Mouse (Mus musculus) cerebellum, adult 2 months (tissue): ENCODE measurements at regions not wholly inside any gene's neighbourhood (a gene's known extent, or its start where the extent isn't known, plus 50 kb on each side); places are given as distances from the start of the nearest gene placed in this dataset.

Source experiments
- DNase-seq, 2 experiments: peaks; one replicate each; pipeline ENCODE4 v3.0.0; 2021
- H3K27ac ChIP-seq: fragments of 200-500 bp; 2 replicates; pipeline ENCODE4 v1.5.1; 2012; ENCODE audit warnings: low read length, control low read depth, inconsistent platforms; ENCODE audit not compliant: insufficient read depth
- H3K27me3 ChIP-seq: fragments of 200-500 bp; 2 replicates; pipeline ENCODE4 v1.6.1; 2012; ENCODE audit warnings: inconsistent platforms, mild to moderate bottlenecking, low read length, moderate library complexity; ENCODE audit not compliant: control insufficient read depth, insufficient read depth
- H3K4me1 ChIP-seq: fragments of 200-500 bp; 2 replicates; pipeline ENCODE4 v1.6.1; 2011; ENCODE audit warnings: low read length; ENCODE audit not compliant: control insufficient read depth, insufficient read depth
- H3K4me3 ChIP-seq: fragments of 200-500 bp; replicated peaks from 2 replicates; pipeline ENCODE3; 2011; ENCODE audit warnings: mild to moderate bottlenecking, low read depth, low read length, control low read depth; ENCODE audit not compliant: insufficient read depth
- CTCF ChIP-seq: fragments of 200-500 bp; IDR thresholded peaks from 2 replicates; pipeline ENCODE4 v1.5.1; 2011; ENCODE audit warnings: low read depth, mild to moderate bottlenecking, control low read depth, low read length, moderate library complexity, borderline replicate concordance; ENCODE audit not compliant: insufficient read depth
- POLR2A ChIP-seq: fragments of 200-500 bp; IDR thresholded peaks from 2 replicates; pipeline ENCODE4 v1.6.1; 2011; ENCODE audit warnings: low read length, control low read depth, borderline replicate concordance; ENCODE audit not compliant: insufficient read depth
- WGBS: fragments of 180-500 bp; shearing (Covaris S2); methylation state at CpG from one replicate; pipeline ENCODE4 v1.1.7; 2018; 5-methylcytosine and 5-hydroxymethylcytosine counted together

- no peak overlapping the region for H3K4me3 ChIP-seq
- DNase-seq, result no peak
- H3K27ac ChIP-seq, result no peak overlapping the region
- H3K27me3 ChIP-seq, result no peaks in the 10 kb centered on the region
- 31% methylated on average over 4 of the region's 4 CpGs for WGBS
- TF ChIP-seq CTCF (no peak), POLR2A (no peak)
- no peaks in the 10 kb centered on the region; the same call in 1 of the 2 replicates for H3K4me1 ChIP-seq
These were observed 687.3 kb upstream of the Nrsn1 start for GRCm38 (mm10) chr13:25957451-25958152.

GRCm38 (mm10) chr13:25937631-25938030 lies 667.3 kb upstream of the Nrsn1 start:
- no peak for TF ChIP-seq POLR2A
- TF ChIP-seq CTCF, result no peak
- Histone ChIP-seq H3K4me1 (no peaks in the 10 kb centered on the region), H3K27ac (no peak overlapping the region), H3K4me3 (no peak overlapping the region), H3K27me3 (no peaks in the 10 kb centered on the region)
- no peak for DNase-seq
- WGBS, result 60% methylated on average over 1 of the region's 1 CpGs

GRCm38 (mm10) chr13:25933783-25934182 lies 663.5 kb upstream of the Nrsn1 start:
- TF ChIP-seq POLR2A (no peak), CTCF (no peak)
- no peak overlapping the region for H3K4me3 ChIP-seq
- no peak overlapping the region for H3K27ac ChIP-seq
- no peaks in the 10 kb centered on the region for H3K4me1 ChIP-seq
- no peaks in the 10 kb centered on the region for H3K27me3 ChIP-seq
- WGBS, result 63% methylated on average over 3 of the region's 3 CpGs
- DNase-seq, result no peak

- no peaks in the 10 kb centered on the region for H3K27me3 ChIP-seq
- TF ChIP-seq CTCF (no peak), POLR2A (no peak)
- H3K4me3 ChIP-seq, result no peak overlapping the region
- DNase-seq, result no peak
- H3K27ac ChIP-seq, result no peak overlapping the region
- no peaks in the 10 kb centered on the region for H3K4me1 ChIP-seq
- 65% methylated on average over 3 of the region's 3 CpGs for WGBS
These were observed 662.9 kb upstream of the Nrsn1 start for GRCm38 (mm10) chr13:25933246-25933645.

- DNase-seq, result peak; percentile 17 to 23
- 0% methylated on average over 1 of the region's 1 CpGs for WGBS
- Histone ChIP-seq H3K4me1 (no peaks in the 10 kb centered on the region), H3K27ac (no peak overlapping the region), H3K4me3 (no peak overlapping the region), H3K27me3 (no peaks in the 10 kb centered on the region)
- TF ChIP-seq POLR2A, result no peak
- TF ChIP-seq CTCF, result peak; percentile 50; the same call in 1 of the 2 replicates
These were observed 662.5 kb upstream of the Nrsn1 start for GRCm38 (mm10) chr13:25932810-25933209.

- WGBS, result 35% methylated on average over 2 of the region's 2 CpGs
- no peaks in the 10 kb centered on the region for H3K27me3 ChIP-seq
- no peaks in the 10 kb centered on the region for H3K4me1 ChIP-seq
- no peak overlapping the region for H3K27ac ChIP-seq
- TF ChIP-seq CTCF (no peak), POLR2A (no peak)
- no peak for DNase-seq
- no peak overlapping the region for H3K4me3 ChIP-seq
These were observed 662.1 kb upstream of the Nrsn1 start for GRCm38 (mm10) chr13:25932365-25932764.

- Histone ChIP-seq H3K27me3 (no peaks in the 10 kb centered on the region), H3K4me1 (no peaks in the 10 kb centered on the region), H3K27ac (no peak overlapping the region), H3K4me3 (no peak overlapping the region)
- WGBS, result 74% methylated on average over 5 of the region's 5 CpGs
- no peak for TF ChIP-seq POLR2A
- no peak for TF ChIP-seq CTCF
- no peak for DNase-seq
These were observed 655.4 kb upstream of the Nrsn1 start for GRCm38 (mm10) chr13:25925685-25926084.

GRCm38 (mm10) chr13:25899871-25900270 lies 629.6 kb upstream of the Nrsn1 start:
- Histone ChIP-seq H3K4me1 (no peaks in the 10 kb centered on the region), H3K4me3 (no peak overlapping the region), H3K27me3 (no peaks in the 10 kb centered on the region), H3K27ac (no peak overlapping the region)
- no peak for TF ChIP-seq CTCF
- no peak for TF ChIP-seq POLR2A
- no peak for DNase-seq
- WGBS, result 76% methylated on average over 5 of the region's 5 CpGs
